Mouse (Mus musculus): Measurements from ENCODE around the gene Shc4. TPM values are rescaled to one million over a fixed set of nuclear protein-coding genes. Genes with fewer than 3 reads are reported as not detected.

Gene Shc4
- polyA plus RNA-seq, 1 experiment from 2014 or later, result 1.1 TPM

GRCm38 (mm10) chr2:125624127-125624685 is 99.7 kb downstream of the Shc4 start:
- H3K27me3 ChIP-seq (ENCODE audit: insufficient read depth, low read length), result no peaks in the 10 kb centered on the region
- peak overlapping the region; percentile 78 for H3K9ac ChIP-seq
- DNase-seq (no peak), ATAC-seq (ENCODE audit: insufficient read depth) (no peak)
- H3K4me1 ChIP-seq (ENCODE audit: insufficient read depth), result peaks cover 10% of the 10 kb centered on the region; the same call in 1 of the 2 replicates
- no peaks in the 10 kb centered on the region for H3K9me3 ChIP-seq (ENCODE audit: low read depth, low read length)
- peak overlapping the region; percentile 80 for H3K4me2 ChIP-seq
- H3K4me3 ChIP-seq (ENCODE audit: low read depth, low read length), result peak overlapping the region; percentile 86
- no peak for TF ChIP-seq CTCF (IDR thresholded peaks at IDR 0.05; ENCODE audit: low read depth)
- peaks cover 14% of the 10 kb centered on the region for H3K36me3 ChIP-seq (ENCODE audit: insufficient read depth)
- no peak overlapping the region for H3K27ac ChIP-seq (ENCODE audit: low read depth)
- 6% methylated on average over 9 of the region's 9 CpGs for WGBS

GRCm38 (mm10) chr2:125623211-125623610 is 100.7 kb downstream of the Shc4 start:
- H3K9me3 ChIP-seq (ENCODE audit: low read depth, low read length), result no peaks in the 10 kb centered on the region
- 91% methylated on average over 15 of the region's 15 CpGs for WGBS
- no peaks in the 10 kb centered on the region for H3K27me3 ChIP-seq (ENCODE audit: insufficient read depth, low read length)
- ATAC-seq (ENCODE audit: insufficient read depth), result no peak
- no peak for TF ChIP-seq CTCF (IDR thresholded peaks at IDR 0.05; ENCODE audit: low read depth)
- peaks cover 22% of the 10 kb centered on the region for H3K36me3 ChIP-seq (ENCODE audit: insufficient read depth)
- H3K4me1 ChIP-seq (ENCODE audit: insufficient read depth), result peaks cover 10% of the 10 kb centered on the region; the same call in 1 of the 2 replicates
- DNase-seq, result no peak
- peak overlapping the region; percentile 86; the same call in 1 of the 2 replicates for H3K4me3 ChIP-seq (ENCODE audit: low read depth, low read length)
- peak overlapping the region; percentile 80 for H3K4me2 ChIP-seq
- no peak overlapping the region for H3K9ac ChIP-seq
- H3K27ac ChIP-seq (ENCODE audit: low read depth), result no peak overlapping the region

- no peak overlapping the region for H3K4me3 ChIP-seq (ENCODE audit: low read depth, low read length)
- H3K9ac ChIP-seq, result no peak overlapping the region
- no peaks in the 10 kb centered on the region for H3K27me3 ChIP-seq (ENCODE audit: insufficient read depth, low read length)
- H3K9me3 ChIP-seq (ENCODE audit: low read depth, low read length), result no peaks in the 10 kb centered on the region
- peaks cover 45% of the 10 kb centered on the region for H3K36me3 ChIP-seq (ENCODE audit: insufficient read depth)
- ATAC-seq (ENCODE audit: insufficient read depth) (no peak), DNase-seq (no peak)
- no peak overlapping the region for H3K4me2 ChIP-seq
- WGBS, result 61% methylated on average over 25 of the region's 25 CpGs
- peaks cover 10% of the 10 kb centered on the region; the same call in 1 of the 2 replicates for H3K4me1 ChIP-seq (ENCODE audit: insufficient read depth)
- H3K27ac ChIP-seq (ENCODE audit: low read depth), result no peak overlapping the region
- no peak for TF ChIP-seq CTCF (IDR thresholded peaks at IDR 0.05; ENCODE audit: low read depth)
Observed at GRCm38 (mm10) chr2:125620213-125620907, 103.6 kb downstream of the Shc4 start.

GRCm38 (mm10) chr2:125615858-125616424 is 108.0 kb downstream of the Shc4 start:
- H3K27me3 ChIP-seq (ENCODE audit: insufficient read depth, low read length), result no peaks in the 10 kb centered on the region
- WGBS, result 79% methylated on average over 8 of the region's 8 CpGs
- ATAC-seq (ENCODE audit: insufficient read depth) (no peak), DNase-seq (no peak)
- no peaks in the 10 kb centered on the region for H3K9me3 ChIP-seq (ENCODE audit: low read depth, low read length)
- H3K27ac ChIP-seq (ENCODE audit: low read depth), result no peak overlapping the region
- no peak overlapping the region for H3K9ac ChIP-seq
- H3K36me3 ChIP-seq (ENCODE audit: insufficient read depth), result peaks cover 81% of the 10 kb centered on the region
- H3K4me2 ChIP-seq, result no peak overlapping the region
- H3K4me3 ChIP-seq (ENCODE audit: low read depth, low read length), result no peak overlapping the region
- H3K4me1 ChIP-seq (ENCODE audit: insufficient read depth), result no peaks in the 10 kb centered on the region
- no peak for TF ChIP-seq CTCF (IDR thresholded peaks at IDR 0.05; ENCODE audit: low read depth)

- Histone ChIP-seq H3K4me3 (ENCODE audit: low read depth, low read length) (no peak overlapping the region), H3K4me1 (ENCODE audit: insufficient read depth) (no peaks in the 10 kb centered on the region), H3K27me3 (ENCODE audit: insufficient read depth, low read length) (no peaks in the 10 kb centered on the region), H3K9ac (no peak overlapping the region), H3K9me3 (ENCODE audit: low read depth, low read length) (no peaks in the 10 kb centered on the region), H3K36me3 (ENCODE audit: insufficient read depth) (peaks cover 81% of the 10 kb centered on the region), H3K4me2 (no peak overlapping the region), H3K27ac (ENCODE audit: low read depth) (no peak overlapping the region)
- no peak for TF ChIP-seq CTCF (IDR thresholded peaks at IDR 0.05; ENCODE audit: low read depth)
- ATAC-seq (ENCODE audit: insufficient read depth) (no peak), DNase-seq (no peak)
- 93% methylated on average over 7 of the region's 7 CpGs for WGBS
Observed at GRCm38 (mm10) chr2:125615440-125615839, 108.5 kb downstream of the Shc4 start.

- H3K4me3 ChIP-seq (ENCODE audit: low read depth, low read length), result no peak overlapping the region
- no peaks in the 10 kb centered on the region for H3K27me3 ChIP-seq (ENCODE audit: insufficient read depth, low read length)
- H3K27ac ChIP-seq (ENCODE audit: low read depth), result peak overlapping the region; percentile 39
- H3K36me3 ChIP-seq (ENCODE audit: insufficient read depth), result peaks cover 62% of the 10 kb centered on the region
- no peak overlapping the region for H3K9ac ChIP-seq
- DNase-seq (peak; percentile 85), ATAC-seq (ENCODE audit: insufficient read depth) (peak; percentile 85)
- H3K4me1 ChIP-seq (ENCODE audit: insufficient read depth), result no peaks in the 10 kb centered on the region
- WGBS, result 52% methylated on average over 17 of the region's 17 CpGs
- no peaks in the 10 kb centered on the region for H3K9me3 ChIP-seq (ENCODE audit: low read depth, low read length)
- H3K4me2 ChIP-seq, result no peak overlapping the region
- TF ChIP-seq CTCF (IDR thresholded peaks at IDR 0.05; ENCODE audit: low read depth), result no peak
Observed at GRCm38 (mm10) chr2:125606220-125606845, 117.6 kb downstream of the Shc4 start.

- Histone ChIP-seq H3K27ac (ENCODE audit: low read depth) (no peak overlapping the region), H3K4me2 (no peak overlapping the region), H3K27me3 (ENCODE audit: insufficient read depth, low read length) (no peaks in the 10 kb centered on the region), H3K4me3 (ENCODE audit: low read depth, low read length) (no peak overlapping the region), H3K4me1 (ENCODE audit: insufficient read depth) (no peaks in the 10 kb centered on the region), H3K36me3 (ENCODE audit: insufficient read depth) (peaks cover 65% of the 10 kb centered on the region), H3K9ac (no peak overlapping the region), H3K9me3 (ENCODE audit: low read depth, low read length) (no peaks in the 10 kb centered on the region)
- peak; percentile 82 for TF ChIP-seq CTCF (IDR thresholded peaks at IDR 0.05; ENCODE audit: low read depth)
- 44% methylated on average over 7 of the region's 7 CpGs for WGBS
- DNase-seq (peak; percentile 89), ATAC-seq (ENCODE audit: insufficient read depth) (no peak)
Observed at GRCm38 (mm10) chr2:125604646-125605045, 119.3 kb downstream of the Shc4 start.

Measured in lung, embryonic 14.5 days (tissue).